Mouse (Mus musculus): ENCODE results near the gene C530008M17Rik. TPM values are rescaled to one million over a fixed set of nuclear protein-coding genes. Genes with fewer than 3 reads are reported as not detected.

The C530008M17Rik gene
- 0.65 TPM for polyA plus RNA-seq (2017; shearing (Covaris generic))

GRCm38 (mm10) chr5:76656212-76656611 lies at the start of gene C530008M17Rik:
C530008M17Rik (plus strand) TSS chr5:76656512.

GRCm38 (mm10) chr5:76905405-76906154 lies 249.3 kb downstream of the C530008M17Rik start, which contains the start of gene Aasdh:
Aasdh (minus strand) TSS chr5:76905514.

Other genes with a start within 250 kb of the C530008M17Rik start
- not detected for gene Gm7271, start 172.5 kb upstream of the C530008M17Rik start, polyA plus RNA-seq (2017; shearing (Covaris generic))
- gene Exoc1, start 127.2 kb upstream of the C530008M17Rik start, polyA plus RNA-seq (2017; shearing (Covaris generic)): 43.8 TPM
- gene Cep135, start 67.8 kb upstream of the C530008M17Rik start, polyA plus RNA-seq (2017; shearing (Covaris generic)): 12.2 TPM
- gene Aasdh, start 249.0 kb downstream of the C530008M17Rik start, polyA plus RNA-seq (2017; shearing (Covaris generic)): 23.4 TPM